8 mouse cellular contexts compared by ENCODE assay signal in genomic region chr7:133123244-133123998, GRCm38 (mm10). TPM values are rescaled to one million over a fixed set of nuclear protein-coding genes. Genes with fewer than 3 reads are reported as not detected.
DNase-seq lines count a peak whose midpoint lies in the region; ATAC-seq lines count a peak whose summit lies in the region.

Gene Fgfr2 (minus strand): TSS chr7:133123350.

- H3K9ac ChIP-seq in kidney, embryonic 14.5 days (ENCODE audit: low read depth, low read length), result peak within 1 kb of the TSS; percentile 96
- peak within 1 kb of the TSS; percentile 90 for H3K9ac ChIP-seq in midbrain, embryonic 15.5 days

- WGBS in kidney, embryonic 14.5 days, result 1% methylated on average over 23 of the region's 53 CpGs
- under 1% methylated on average over 35 of the region's 53 CpGs for WGBS in midbrain, embryonic 15.5 days

- H3K4me1 ChIP-seq in kidney, embryonic 14.5 days (ENCODE audit: control insufficient read depth, insufficient read depth, low read length), result peaks cover 33% of the 10 kb centered on the region
- H3K4me1 ChIP-seq in midbrain, embryonic 15.5 days, result peaks cover 28% of the 10 kb centered on the region

- H3K27me3 ChIP-seq in kidney, embryonic 14.5 days (ENCODE audit: control insufficient read depth, insufficient read depth, low read length), result no peaks in the 10 kb centered on the region
- 0 out of 2 replicates have a peak, but pooled peaks cover 2% of the 10 kb centered on the region for H3K27me3 ChIP-seq in midbrain, embryonic 15.5 days (replicated peaks)

- no peaks in the 10 kb centered on the region for H3K36me3 ChIP-seq in kidney, embryonic 14.5 days (ENCODE audit: control insufficient read depth, insufficient read depth, low read length)
- no peaks in the 10 kb centered on the region for H3K36me3 ChIP-seq in midbrain, embryonic 15.5 days (replicated peaks)

- DNase-seq in thymus, postnatal 4 days, result peak; percentile 31
- no peak for DNase-seq in thymus, postnatal 10 days (ENCODE audit: low spot score in 2 of 2)
- DNase-seq in embryo, embryonic 9.5 days (ENCODE audit: extremely low spot score), result peak; percentile 87
- peak; percentile 56 for DNase-seq in heart, adult 8-10 months (ENCODE audit: low spot score)
- DNase-seq in liver, result peak; percentile 75
- peak; percentile 75 for DNase-seq in testis, postnatal 10 days (ENCODE audit: low spot score)

- peak; percentile 80 for ATAC-seq in kidney, embryonic 14.5 days (ENCODE audit: low FRiP score, low TSS enrichment)
- peak; percentile 75 for ATAC-seq in midbrain, embryonic 15.5 days (replicated peaks)

- peak within 1 kb of the TSS; percentile 100 for H3K27ac ChIP-seq in kidney, embryonic 14.5 days (ENCODE audit: low read depth, low read length)
- H3K27ac ChIP-seq in midbrain, embryonic 15.5 days, result peak within 1 kb of the TSS; percentile 93

- peak within 1 kb of the TSS; percentile 94 for H3K4me2 ChIP-seq in kidney, embryonic 14.5 days (replicated peaks; ENCODE audit: low read depth, low read length)
- H3K4me2 ChIP-seq in midbrain, embryonic 15.5 days, result peak within 1 kb of the TSS; percentile 98

- H3K9me3 ChIP-seq in kidney, embryonic 14.5 days (ENCODE audit: control insufficient read depth, low read length), result no peaks in the 10 kb centered on the region
- H3K9me3 ChIP-seq in midbrain, embryonic 15.5 days, result no peaks in the 10 kb centered on the region

- peak within 1 kb of the TSS; percentile 97 for H3K4me3 ChIP-seq in kidney, embryonic 14.5 days (ENCODE audit: low read length)
- H3K4me3 ChIP-seq in midbrain, embryonic 15.5 days, result peak within 1 kb of the TSS; percentile 78

RNA-seq across cellular contexts. Expression of gene Fgfr2, which starts in this region (rescaled TPM):
- 1 to 10 TPM; 1.1 to 1.9 (median 1.4) TPM for total RNA-seq in heart, adult 8-10 months (2022)
- polyA plus RNA-seq in kidney, embryonic 14.5 days (2014; fragmentation: Nextera tagmentation; extraction: Ambion mirVana), result 62.8 and 133 TPM in 2 replicates
- polyA plus RNA-seq in midbrain, embryonic 15.5 days (2015; fragmentation: Nextera tagmentation; extraction: Ambion mirVana), result 23.3 and 24.2 TPM in 2 replicates

Comparison
In these comparisons a context has a peak if more than half of its experiments do, and no peak if none do; other contexts are left out.
1. DNase-seq: peak in thymus, postnatal 4 days (single experiment), embryo, embryonic 9.5 days (single experiment), heart, adult 8-10 months (single experiment), liver (single experiment) and testis, postnatal 10 days (single experiment); none in thymus, postnatal 10 days (0 of 2).